Mouse (Mus musculus) midbrain, postnatal 0 days (tissue): ENCODE results near the gene Pigs. TPM values are rescaled to one million over a fixed set of nuclear protein-coding genes. Genes with fewer than 3 reads are reported as not detected.

Experiments
- ATAC-seq: fragments of 200-750 bp; cut with Nextera tagmentation; 2 replicates; pipeline ENCODE4 v1.8.0; 2017; ENCODE audit warnings: moderate number of reproducible peaks, mild to moderate bottlenecking, moderate TSS enrichment, moderate library complexity; ENCODE audit not compliant: low FRiP score
- DNase-seq: peaks from one replicate; pipeline ENCODE4 v3.0.0-alpha.2; 2015; ENCODE audit warnings: low spot score
- H3K27ac ChIP-seq: fragments of 300-500 bp; sonication (generic); 2 replicates; pipeline ENCODE4 v1.5.1; 2014; ENCODE audit warnings: low read depth, mild to moderate bottlenecking, low read length, mixed read lengths
- H3K27me3 ChIP-seq: fragments of 300-500 bp; sonication (generic); 2 replicates; pipeline ENCODE4 v1.6.1; 2014; ENCODE audit warnings: low read length, control low read depth, mixed read lengths; ENCODE audit not compliant: insufficient read depth
- H3K36me3 ChIP-seq: fragments of 300-500 bp; sonication (generic); 2 replicates; pipeline ENCODE4 v1.6.1; 2014; ENCODE audit warnings: low read length, control low read depth, mixed read lengths; ENCODE audit not compliant: insufficient read depth
- H3K4me1 ChIP-seq: fragments of 300-500 bp; sonication (generic); 2 replicates; pipeline ENCODE4 v1.6.1; 2014; ENCODE audit warnings: mild to moderate bottlenecking, control low read depth, antibody characterized with exemption, low read length, mixed read lengths; ENCODE audit not compliant: insufficient read depth
- H3K4me2 ChIP-seq: fragments of 300-500 bp; sonication (generic); 2 replicates; pipeline ENCODE4 v1.6.1; 2014; ENCODE audit warnings: low read depth, mild to moderate bottlenecking, low read length, mixed read lengths; ENCODE audit not compliant: poor library complexity, severe bottlenecking
- H3K4me3 ChIP-seq: fragments of 300-500 bp; sonication (generic); 2 replicates; pipeline ENCODE4 v1.5.1; 2014; ENCODE audit warnings: low read depth, mild to moderate bottlenecking, low read length, moderate library complexity
- H3K9ac ChIP-seq: fragments of 300-500 bp; sonication (generic); replicated peaks from 2 replicates; pipeline ENCODE4 v1.6.1; 2014; ENCODE audit warnings: mild to moderate bottlenecking, low read length, moderate library complexity, mixed read lengths; ENCODE audit not compliant: poor library complexity, severe bottlenecking
- H3K9me3 ChIP-seq: fragments of 300-500 bp; sonication (generic); 2 replicates; pipeline ENCODE4 v1.6.1; 2016; ENCODE audit warnings: low read length, control low read depth
- CTCF ChIP-seq: IDR thresholded peaks from 2 replicates; pipeline ENCODE4 v1.5.1; 2016; ENCODE audit warnings: antibody characterized with exemption, mild to moderate bottlenecking
- WGBS: fragments of 180-500 bp; shearing (Covaris S2); extraction: QIAGEN DNeasy Blood & Tissue Kit; methylation state at CpG from one replicate; pipeline ENCODE4 v1.1.7; 2014; 5-methylcytosine and 5-hydroxymethylcytosine counted together
- polyA plus RNA-seq: library from polyadenylated mRNA; unstranded; fragments of >200 nt; fragmentation: Nextera tagmentation; extraction: Ambion mirVana; gene quantifications from 2 replicates; pipeline ENCODE4 v1.2.1, GENCODE M21; 2015
- total RNA-seq: library from RNA; depleted of rRNA; stranded (reverse); fragments of >200 nt; gene quantifications from 2 replicates; pipeline ENCODE4 v1.2.3, GENCODE M21; 2014

Gene Pigs
- total and polyA plus RNA-seq, 2 experiments from 2014 or later, result 62.4 to 82.6 TPM

DNA sequence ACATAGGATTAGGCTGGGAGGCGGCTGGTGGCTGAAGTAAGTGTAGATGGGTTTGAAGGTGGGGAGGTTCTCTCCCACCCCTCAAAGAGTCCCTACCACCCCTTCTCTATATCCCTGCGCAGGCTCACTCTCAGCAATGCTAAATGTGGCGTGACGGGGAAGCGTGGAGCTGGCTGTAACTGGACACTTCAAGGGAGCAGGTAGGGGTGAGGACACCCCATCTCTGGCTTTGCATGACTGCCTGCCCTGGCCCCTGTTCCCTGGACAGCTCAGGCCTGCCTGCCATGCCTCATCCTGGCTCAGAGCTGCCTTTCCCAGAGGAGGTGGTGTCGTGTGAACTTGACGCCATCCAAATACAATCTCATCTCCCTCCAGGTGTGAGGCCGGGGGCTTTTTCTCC lies 45.9 kb downstream of the Pigs start:
- H3K36me3 ChIP-seq, result no peaks in the 10 kb centered on the region
- no peaks in the 10 kb centered on the region for H3K27me3 ChIP-seq
- ATAC-seq (no peak), DNase-seq (no peak)
- no peak overlapping the region for H3K4me2 ChIP-seq
- TF ChIP-seq CTCF, result no peak
- H3K4me1 ChIP-seq, result no peaks in the 10 kb centered on the region
- no peaks in the 10 kb centered on the region for H3K9me3 ChIP-seq
- 84% methylated on average over 8 of the region's 8 CpGs for WGBS
- no peak overlapping the region for H3K27ac ChIP-seq
- no peak overlapping the region for H3K9ac ChIP-seq
- H3K4me3 ChIP-seq, result no peak overlapping the region

DNA sequence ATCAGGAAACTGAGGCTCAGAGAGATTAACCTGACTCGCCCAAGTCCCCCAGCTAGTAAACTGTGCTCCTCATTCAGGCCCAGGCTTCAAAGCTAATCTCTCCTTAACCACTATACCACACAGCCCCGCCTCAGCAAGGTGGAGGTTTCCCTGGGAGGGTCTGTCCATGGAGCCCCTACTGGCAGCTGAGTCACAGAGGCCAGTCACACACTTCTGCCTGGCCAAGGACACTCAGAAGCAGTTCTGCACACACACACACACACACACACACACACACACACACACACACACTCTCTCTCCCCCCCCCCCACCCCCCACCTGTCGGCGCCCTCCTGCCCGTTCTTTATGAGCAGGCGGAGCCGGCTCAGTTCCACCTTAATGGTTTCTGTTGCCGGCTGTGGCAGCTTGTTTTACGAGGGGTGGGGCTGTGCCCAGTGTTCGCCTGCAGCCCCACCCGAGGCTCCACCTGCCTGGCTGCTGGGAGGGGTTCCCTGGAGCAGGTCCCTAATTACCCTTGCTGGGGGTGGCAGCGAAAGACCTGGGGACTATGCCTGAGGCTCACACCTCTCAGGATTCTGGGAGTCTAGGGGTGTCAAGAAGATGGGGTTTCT lies 49.4 kb downstream of the Pigs start:
- no peaks in the 10 kb centered on the region for H3K4me1 ChIP-seq
- H3K4me3 ChIP-seq, result no peak overlapping the region
- no peak for TF ChIP-seq CTCF
- H3K27ac ChIP-seq, result no peak overlapping the region
- no peak overlapping the region for H3K9ac ChIP-seq
- no peaks in the 10 kb centered on the region for H3K27me3 ChIP-seq
- no peaks in the 10 kb centered on the region for H3K9me3 ChIP-seq
- 56% methylated on average over 9 of the region's 12 CpGs for WGBS
- DNase-seq, result no peak
- ATAC-seq, result no peak
- no peak overlapping the region for H3K4me2 ChIP-seq
- H3K36me3 ChIP-seq, result no peaks in the 10 kb centered on the region

DNA sequence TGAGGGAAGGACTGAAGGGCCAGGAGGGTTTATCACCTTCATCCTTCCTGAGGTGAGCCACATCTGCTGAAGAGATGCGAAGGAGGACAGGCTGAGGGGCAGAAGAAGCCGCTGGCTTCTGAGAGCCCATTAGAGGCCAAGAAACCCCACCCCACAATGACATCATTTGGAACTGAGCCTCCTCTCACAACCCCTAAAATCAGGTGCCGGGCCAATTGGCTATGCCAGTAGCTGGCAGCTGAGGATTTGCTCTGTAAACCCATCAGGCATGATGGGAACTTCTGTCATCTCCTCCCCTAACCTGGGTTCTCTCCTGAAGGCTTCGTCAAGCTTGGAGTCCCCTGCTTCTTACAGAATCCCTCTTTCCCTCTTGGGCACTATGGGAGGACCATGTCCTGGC lies 52.1 kb downstream of the Pigs start:
- DNase-seq, result peak; percentile 33
- no peaks in the 10 kb centered on the region for H3K36me3 ChIP-seq
- whole genome bisulfite sequencing, result 77% methylated on average over 4 of the region's 4 CpGs

DNA sequence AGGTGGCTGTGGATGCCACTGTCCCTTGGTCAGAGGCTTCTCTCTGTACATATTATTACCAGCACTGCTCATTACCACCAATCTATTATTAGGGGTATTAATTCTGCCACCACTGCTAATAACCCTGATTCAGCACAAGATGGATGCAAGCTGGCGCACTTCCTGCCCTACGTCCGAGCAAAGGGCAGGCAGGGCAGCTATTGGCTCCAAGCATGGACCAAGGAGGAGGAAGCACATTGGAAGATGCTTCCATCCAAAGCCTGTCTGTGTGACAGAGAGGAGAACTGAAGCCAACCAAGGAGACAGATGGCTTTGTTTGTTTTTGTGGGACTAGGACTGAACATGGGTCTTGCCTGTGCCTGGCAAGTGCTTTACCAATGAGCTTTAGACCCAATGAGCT lies 52.8 kb downstream of the Pigs start:
- DNase-seq (no peak), ATAC-seq (no peak)
- Histone ChIP-seq H3K4me1 (no peaks in the 10 kb centered on the region), H3K9me3 (no peaks in the 10 kb centered on the region), H3K4me2 (no peak overlapping the region), H3K9ac (no peak overlapping the region), H3K27me3 (no peaks in the 10 kb centered on the region), H3K4me3 (no peak overlapping the region), H3K27ac (no peak overlapping the region), H3K36me3 (no peaks in the 10 kb centered on the region)
- TF ChIP-seq CTCF, result no peak
- 87% methylated on average over 3 of the region's 3 CpGs for WGBS

More for the DNA sequence above, 52.1 kb downstream of the Pigs start:
- no peak for TF ChIP-seq CTCF
- Histone ChIP-seq H3K9ac (no peak overlapping the region), H3K4me1 (no peaks in the 10 kb centered on the region), H3K27ac (no peak overlapping the region), H3K9me3 (no peaks in the 10 kb centered on the region), H3K4me2 (no peak overlapping the region), H3K4me3 (no peak overlapping the region), H3K27me3 (no peaks in the 10 kb centered on the region)
- ATAC-seq, result no peak

DNA sequence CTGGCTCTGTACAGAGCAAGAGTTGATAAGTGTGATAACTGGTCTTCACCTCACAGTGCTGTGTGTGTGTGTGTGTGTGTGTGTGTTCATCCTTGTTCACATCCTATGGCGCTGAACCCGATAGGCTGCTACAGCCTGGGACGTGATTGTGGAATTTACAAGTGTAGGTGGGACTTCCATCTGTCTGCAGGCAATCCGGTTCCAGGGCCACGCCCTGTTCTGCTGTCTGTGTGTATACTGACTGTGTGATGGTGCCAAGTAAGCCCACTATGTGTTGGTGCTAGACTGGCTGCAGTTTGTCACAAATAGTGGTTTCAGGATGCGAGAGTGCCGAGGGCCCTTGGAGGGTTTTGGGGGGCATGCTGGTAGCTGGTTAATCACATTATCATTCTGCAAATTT lies 54.1 kb downstream of the Pigs start:
- H3K4me1 ChIP-seq, result no peaks in the 10 kb centered on the region
- 83% methylated on average over 7 of the region's 7 CpGs for WGBS
- ATAC-seq (no peak), DNase-seq (no peak)
- H3K4me2 ChIP-seq, result no peak overlapping the region
- no peak overlapping the region for H3K27ac ChIP-seq
- H3K9me3 ChIP-seq, result no peaks in the 10 kb centered on the region
- H3K27me3 ChIP-seq, result no peaks in the 10 kb centered on the region
- no peak overlapping the region for H3K9ac ChIP-seq
- H3K36me3 ChIP-seq, result no peaks in the 10 kb centered on the region
- no peak for TF ChIP-seq CTCF
- H3K4me3 ChIP-seq, result no peak overlapping the region

DNA sequence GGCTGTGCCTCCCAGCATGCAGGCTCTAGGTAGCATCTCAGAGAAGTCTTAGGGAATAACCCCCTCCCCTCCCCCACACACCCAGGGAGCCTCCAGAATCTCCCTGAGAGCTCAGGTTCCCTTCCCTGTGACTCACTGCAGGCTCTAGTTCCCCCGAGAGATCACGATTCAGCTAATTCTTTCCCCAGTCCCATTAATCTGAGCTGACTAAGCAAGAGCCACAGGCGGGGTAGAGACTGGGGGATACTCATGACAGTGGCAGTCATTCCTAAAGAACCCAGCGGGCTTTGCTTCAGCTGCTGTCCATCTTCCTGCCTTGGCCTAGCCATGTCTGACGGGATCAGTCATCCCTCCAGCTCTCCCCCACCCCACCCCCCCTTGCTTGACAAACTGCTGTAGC lies 54.5 kb downstream of the Pigs start:
- WGBS, result 24% methylated on average over 5 of the region's 5 CpGs
- no peaks in the 10 kb centered on the region for H3K27me3 ChIP-seq
- no peak overlapping the region for H3K27ac ChIP-seq
- no peaks in the 10 kb centered on the region for H3K4me1 ChIP-seq
- ATAC-seq (no peak), DNase-seq (peak; percentile 21)
- TF ChIP-seq CTCF, result no peak
- H3K9me3 ChIP-seq, result no peaks in the 10 kb centered on the region
- H3K4me3 ChIP-seq, result no peak overlapping the region
- H3K9ac ChIP-seq, result no peak overlapping the region
- no peaks in the 10 kb centered on the region for H3K36me3 ChIP-seq
- no peak overlapping the region for H3K4me2 ChIP-seq
